Mouse (Mus musculus): ENCODE data around the gene Ptprn2. TPM values are rescaled to one million over a fixed set of nuclear protein-coding genes. Genes with fewer than 3 reads are reported as not detected.

The Ptprn2 gene
- polyA plus RNA-seq, 1 experiment from 2014 or later, result 3.5 TPM

GRCm38 (mm10) chr12:117270199-117270598 lies 784.7 kb downstream of the Ptprn2 start:
- no peaks in the 10 kb centered on the region for H3K4me1 ChIP-seq (ENCODE audit: control insufficient read depth, insufficient read depth, low read length)
- H3K9me3 ChIP-seq (replicated peaks; ENCODE audit: control insufficient read depth, low read length), result no peaks in the 10 kb centered on the region
- H3K4me2 ChIP-seq (ENCODE audit: low read depth, low read length), result no peak overlapping the region
- H3K27ac ChIP-seq (ENCODE audit: low read length), result no peak overlapping the region
- no peak for ATAC-seq (ENCODE audit: insufficient read depth, low FRiP score)
- no peak overlapping the region for H3K4me3 ChIP-seq (replicated peaks; ENCODE audit: low read length)
- H3K36me3 ChIP-seq (ENCODE audit: control insufficient read depth, insufficient read depth, low read length), result no peaks in the 10 kb centered on the region
- no peak overlapping the region for H3K9ac ChIP-seq (ENCODE audit: low read length)
- WGBS, result 70% methylated on average over 4 of the region's 4 CpGs
- no peaks in the 10 kb centered on the region for H3K27me3 ChIP-seq (ENCODE audit: control insufficient read depth, insufficient read depth, low read length)

GRCm38 (mm10) chr12:117273166-117273565 lies 787.6 kb downstream of the Ptprn2 start:
- Histone ChIP-seq H3K9ac (ENCODE audit: low read length) (no peak overlapping the region), H3K4me1 (ENCODE audit: control insufficient read depth, insufficient read depth, low read length) (no peaks in the 10 kb centered on the region), H3K27ac (ENCODE audit: low read length) (no peak overlapping the region), H3K4me2 (ENCODE audit: low read depth, low read length) (no peak overlapping the region), H3K4me3 (replicated peaks; ENCODE audit: low read length) (no peak overlapping the region), H3K9me3 (replicated peaks; ENCODE audit: control insufficient read depth, low read length) (no peaks in the 10 kb centered on the region), H3K36me3 (ENCODE audit: control insufficient read depth, insufficient read depth, low read length) (no peaks in the 10 kb centered on the region), H3K27me3 (ENCODE audit: control insufficient read depth, insufficient read depth, low read length) (no peaks in the 10 kb centered on the region)
- WGBS, result 14% methylated on average over 4 of the region's 4 CpGs
- ATAC-seq (ENCODE audit: insufficient read depth, low FRiP score), result no peak

- no peaks in the 10 kb centered on the region for H3K4me1 ChIP-seq (ENCODE audit: control insufficient read depth, insufficient read depth, low read length)
- H3K36me3 ChIP-seq (ENCODE audit: control insufficient read depth, insufficient read depth, low read length), result no peaks in the 10 kb centered on the region
- H3K9ac ChIP-seq (ENCODE audit: low read length), result no peak overlapping the region
- H3K27me3 ChIP-seq (ENCODE audit: control insufficient read depth, insufficient read depth, low read length), result no peaks in the 10 kb centered on the region
- H3K4me3 ChIP-seq (replicated peaks; ENCODE audit: low read length), result no peak overlapping the region
- no peak overlapping the region for H3K27ac ChIP-seq (ENCODE audit: low read length)
- ATAC-seq (ENCODE audit: insufficient read depth, low FRiP score), result no peak
- H3K9me3 ChIP-seq (replicated peaks; ENCODE audit: control insufficient read depth, low read length), result no peaks in the 10 kb centered on the region
- whole genome bisulfite sequencing, result 76% methylated on average over 5 of the region's 5 CpGs
- H3K4me2 ChIP-seq (ENCODE audit: low read depth, low read length), result no peak overlapping the region
Measured at GRCm38 (mm10) chr12:117274576-117274975, 789.1 kb downstream of the Ptprn2 start.

GRCm38 (mm10) chr12:117280790-117281189 lies 795.3 kb downstream of the Ptprn2 start:
- Histone ChIP-seq H3K36me3 (ENCODE audit: control insufficient read depth, insufficient read depth, low read length) (no peaks in the 10 kb centered on the region), H3K4me2 (ENCODE audit: low read depth, low read length) (no peak overlapping the region), H3K27me3 (ENCODE audit: control insufficient read depth, insufficient read depth, low read length) (no peaks in the 10 kb centered on the region), H3K9me3 (replicated peaks; ENCODE audit: control insufficient read depth, low read length) (no peaks in the 10 kb centered on the region), H3K4me1 (ENCODE audit: control insufficient read depth, insufficient read depth, low read length) (no peaks in the 10 kb centered on the region), H3K27ac (ENCODE audit: low read length) (no peak overlapping the region), H3K4me3 (replicated peaks; ENCODE audit: low read length) (no peak overlapping the region), H3K9ac (ENCODE audit: low read length) (no peak overlapping the region)
- WGBS, result 85% methylated on average over 3 of the region's 3 CpGs
- ATAC-seq (ENCODE audit: insufficient read depth, low FRiP score), result no peak

GRCm38 (mm10) chr12:117282659-117283058 lies 797.1 kb downstream of the Ptprn2 start:
- ATAC-seq (ENCODE audit: insufficient read depth, low FRiP score), result no peak
- H3K4me2 ChIP-seq (ENCODE audit: low read depth, low read length), result no peak overlapping the region
- no peak overlapping the region for H3K4me3 ChIP-seq (replicated peaks; ENCODE audit: low read length)
- no peaks in the 10 kb centered on the region for H3K36me3 ChIP-seq (ENCODE audit: control insufficient read depth, insufficient read depth, low read length)
- H3K27me3 ChIP-seq (ENCODE audit: control insufficient read depth, insufficient read depth, low read length), result no peaks in the 10 kb centered on the region
- no peak overlapping the region for H3K9ac ChIP-seq (ENCODE audit: low read length)
- WGBS, result 62% methylated on average over 2 of the region's 2 CpGs
- no peaks in the 10 kb centered on the region for H3K4me1 ChIP-seq (ENCODE audit: control insufficient read depth, insufficient read depth, low read length)
- H3K27ac ChIP-seq (ENCODE audit: low read length), result no peak overlapping the region
- no peaks in the 10 kb centered on the region for H3K9me3 ChIP-seq (replicated peaks; ENCODE audit: control insufficient read depth, low read length)

GRCm38 (mm10) chr12:117287456-117287855 lies 801.9 kb downstream of the Ptprn2 start:
- H3K27ac ChIP-seq (ENCODE audit: low read length), result no peak overlapping the region
- ATAC-seq (ENCODE audit: insufficient read depth, low FRiP score), result no peak
- H3K36me3 ChIP-seq (ENCODE audit: control insufficient read depth, insufficient read depth, low read length), result no peaks in the 10 kb centered on the region
- H3K27me3 ChIP-seq (ENCODE audit: control insufficient read depth, insufficient read depth, low read length), result no peaks in the 10 kb centered on the region
- H3K9me3 ChIP-seq (replicated peaks; ENCODE audit: control insufficient read depth, low read length), result no peaks in the 10 kb centered on the region
- H3K4me1 ChIP-seq (ENCODE audit: control insufficient read depth, insufficient read depth, low read length), result no peaks in the 10 kb centered on the region
- 62% methylated on average over 2 of the region's 2 CpGs for WGBS
- no peak overlapping the region for H3K4me2 ChIP-seq (ENCODE audit: low read depth, low read length)
- no peak overlapping the region for H3K9ac ChIP-seq (ENCODE audit: low read length)
- H3K4me3 ChIP-seq (replicated peaks; ENCODE audit: low read length), result no peak overlapping the region

- 71% methylated on average over 3 of the region's 3 CpGs for WGBS
- H3K9ac ChIP-seq (ENCODE audit: low read length), result no peak overlapping the region
- H3K4me3 ChIP-seq (replicated peaks; ENCODE audit: low read length), result no peak overlapping the region
Measured at GRCm38 (mm10) chr12:117291943-117292342, 806.4 kb downstream of the Ptprn2 start.

GRCm38 (mm10) chr12:117296792-117297191 lies 811.3 kb downstream of the Ptprn2 start:
- ATAC-seq (ENCODE audit: insufficient read depth, low FRiP score), result no peak
- Histone ChIP-seq H3K4me1 (ENCODE audit: control insufficient read depth, insufficient read depth, low read length) (no peaks in the 10 kb centered on the region), H3K27ac (ENCODE audit: low read length) (no peak overlapping the region), H3K9ac (ENCODE audit: low read length) (no peak overlapping the region), H3K4me2 (ENCODE audit: low read depth, low read length) (no peak overlapping the region), H3K27me3 (ENCODE audit: control insufficient read depth, insufficient read depth, low read length) (no peaks in the 10 kb centered on the region), H3K36me3 (ENCODE audit: control insufficient read depth, insufficient read depth, low read length) (no peaks in the 10 kb centered on the region), H3K9me3 (replicated peaks; ENCODE audit: control insufficient read depth, low read length) (0 out of 2 replicates have a peak, but pooled peaks cover 2% of the 10 kb centered on the region), H3K4me3 (replicated peaks; ENCODE audit: low read length) (no peak overlapping the region)
- 53% methylated on average over 2 of the region's 2 CpGs for WGBS

More at GRCm38 (mm10) chr12:117291943-117292342, 806.4 kb downstream of the Ptprn2 start:
- no peaks in the 10 kb centered on the region for H3K4me1 ChIP-seq (ENCODE audit: control insufficient read depth, insufficient read depth, low read length)
- H3K27ac ChIP-seq (ENCODE audit: low read length), result no peak overlapping the region
- no peak for ATAC-seq (ENCODE audit: insufficient read depth, low FRiP score)
- H3K4me2 ChIP-seq (ENCODE audit: low read depth, low read length), result no peak overlapping the region
- 0 out of 2 replicates have a peak, but pooled peaks cover 2% of the 10 kb centered on the region for H3K9me3 ChIP-seq (replicated peaks; ENCODE audit: control insufficient read depth, low read length)
- no peaks in the 10 kb centered on the region for H3K27me3 ChIP-seq (ENCODE audit: control insufficient read depth, insufficient read depth, low read length)
- H3K36me3 ChIP-seq (ENCODE audit: control insufficient read depth, insufficient read depth, low read length), result no peaks in the 10 kb centered on the region

GRCm38 (mm10) chr12:117299084-117299483 lies 813.6 kb downstream of the Ptprn2 start:
- no peak overlapping the region for H3K4me2 ChIP-seq (ENCODE audit: low read depth, low read length)
- no peak for ATAC-seq (ENCODE audit: insufficient read depth, low FRiP score)
- H3K4me3 ChIP-seq (replicated peaks; ENCODE audit: low read length), result no peak overlapping the region
- H3K27me3 ChIP-seq (ENCODE audit: control insufficient read depth, insufficient read depth, low read length), result no peaks in the 10 kb centered on the region
- no peak overlapping the region for H3K9ac ChIP-seq (ENCODE audit: low read length)
- no peaks in the 10 kb centered on the region for H3K36me3 ChIP-seq (ENCODE audit: control insufficient read depth, insufficient read depth, low read length)
- no peak overlapping the region for H3K27ac ChIP-seq (ENCODE audit: low read length)
- WGBS, result 85% methylated on average over 3 of the region's 3 CpGs
- H3K4me1 ChIP-seq (ENCODE audit: control insufficient read depth, insufficient read depth, low read length), result no peaks in the 10 kb centered on the region
- 0 out of 2 replicates have a peak, but pooled peaks cover 2% of the 10 kb centered on the region for H3K9me3 ChIP-seq (replicated peaks; ENCODE audit: control insufficient read depth, low read length)
